Mouse (Mus musculus): ENCODE measurements around the gene Mlh3. TPM values are rescaled to one million over a fixed set of nuclear protein-coding genes. Genes with fewer than 3 reads are reported as not detected.

Gene Mlh3
- 3.1 TPM for polyA plus RNA-seq (2015; fragmentation: Illumina TruSeq; extraction: RNeasy Lipid Tissue Mini Kit (QIAGEN cat#74804); ENCODE audit: insufficient read depth, low read depth, low replicate concordance)

DNA sequence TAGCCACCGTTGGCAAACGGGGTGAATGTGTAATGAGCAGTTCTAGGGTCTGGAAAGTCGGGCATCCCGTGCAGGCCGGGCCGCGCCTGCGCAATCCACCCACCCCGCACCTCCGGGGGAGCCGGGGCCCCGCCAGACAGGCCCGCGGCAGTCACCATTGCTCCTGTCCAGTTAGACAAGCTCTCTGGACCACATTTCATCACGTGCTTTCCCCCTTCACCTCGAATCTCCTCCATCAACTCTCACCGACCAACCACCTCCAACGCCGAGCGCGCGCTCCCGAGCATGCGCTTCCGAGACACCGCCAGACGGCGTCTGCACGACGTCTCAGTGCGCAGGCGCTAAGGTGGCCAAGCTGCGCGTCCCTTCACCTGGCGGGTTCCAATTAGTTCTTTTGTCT lies at the start of gene Mlh3:
Gene Mlh3, minus strand, starts transcription at position 281 of the 400 bp plus-strand sequence.

DNA sequence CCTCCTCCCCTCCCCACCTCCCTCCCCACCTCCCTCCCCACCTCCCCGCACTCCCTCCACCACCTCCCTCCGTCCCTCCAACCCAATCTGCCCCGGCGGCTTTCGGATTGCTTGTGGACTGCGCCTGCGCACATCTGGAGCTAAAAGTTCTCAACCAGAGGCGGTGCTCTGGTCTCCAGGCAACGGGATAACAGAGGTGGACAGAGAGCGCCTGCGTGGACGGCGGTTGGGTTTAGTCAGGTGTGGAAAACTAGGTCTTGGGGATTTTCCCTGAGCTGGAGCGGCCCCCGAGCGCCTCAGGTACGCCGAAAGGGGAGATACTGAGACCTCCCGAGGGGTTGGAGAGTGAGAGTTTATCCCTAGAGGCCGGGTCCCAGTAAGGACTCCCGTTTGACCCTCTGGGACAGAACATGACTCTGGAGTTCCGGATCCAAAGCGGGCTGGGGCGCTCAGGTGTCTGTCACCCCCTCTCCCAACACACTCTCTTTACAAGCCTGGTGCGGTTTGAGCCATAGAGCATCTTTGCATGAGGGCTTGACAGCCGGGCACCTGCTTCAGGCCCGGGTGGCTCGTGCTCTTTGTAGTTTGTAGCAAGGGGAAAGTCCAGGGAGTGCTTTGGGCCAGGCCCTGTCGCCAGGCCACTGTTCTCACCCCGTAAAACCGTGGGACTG lies 18.2 kb upstream of the Mlh3 start, which contains the start of gene Zc2hc1c:
Gene Zc2hc1c, plus strand, starts transcription at position 106 of the 671 bp plus-strand sequence.

GRCm38 (mm10) chr12:85287809-85288485 lies 17.5 kb upstream of the Mlh3 start, which contains the start of gene Acyp1:
Acyp1 (minus strand) TSS chr12:85288438.

DNA sequence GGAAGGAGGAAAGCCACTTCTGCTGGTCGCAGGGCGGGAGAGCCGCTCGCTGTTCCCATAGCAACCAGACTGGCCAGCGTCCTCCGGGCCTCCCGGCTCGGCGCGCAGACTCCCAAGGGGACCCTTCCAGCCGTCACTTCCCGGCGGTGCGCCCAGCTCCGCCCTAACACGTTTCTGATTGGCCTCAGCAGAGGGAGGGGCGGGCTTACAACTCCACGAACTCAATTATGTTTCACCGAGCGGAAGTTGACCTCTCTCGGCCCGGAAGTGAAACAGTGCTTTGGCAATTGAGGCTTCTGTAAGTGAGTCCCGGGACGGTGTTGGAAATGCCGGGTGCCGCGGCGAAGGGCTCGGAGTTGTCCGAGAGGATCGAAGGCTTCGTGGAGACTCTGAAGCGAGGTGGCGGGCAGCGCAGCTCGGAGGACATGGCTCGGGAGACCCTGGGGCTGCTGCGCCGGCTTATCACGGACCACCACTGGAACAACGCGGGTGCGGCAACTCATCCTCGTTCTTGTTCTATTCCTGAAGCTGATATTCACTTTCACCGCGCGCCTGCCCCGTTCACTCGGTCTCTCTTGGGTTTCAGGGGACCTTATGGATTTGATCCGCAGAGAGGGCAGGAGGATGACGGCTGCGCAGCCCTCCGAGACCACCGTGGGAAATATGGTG lies 51.0 kb downstream of the Mlh3 start, which contains the start of gene Eif2b2:
Gene Eif2b2, plus strand, starts transcription at position 246 of the 669 bp plus-strand sequence.

Other genes with a start within 250 kb of the Mlh3 start
- 0.61 TPM for gene Prox2, start 159.8 kb downstream of the Mlh3 start, polyA plus RNA-seq (2015; fragmentation: Illumina TruSeq; extraction: RNeasy Lipid Tissue Mini Kit (QIAGEN cat#74804); ENCODE audit: insufficient read depth, low read depth, low replicate concordance)
- 31.9 TPM for gene Dlst, start 159.8 kb downstream of the Mlh3 start, polyA plus RNA-seq (2015; fragmentation: Illumina TruSeq; extraction: RNeasy Lipid Tissue Mini Kit (QIAGEN cat#74804); ENCODE audit: insufficient read depth, low read depth, low replicate concordance)
- gene Rps6kl1, start 119.3 kb downstream of the Mlh3 start, polyA plus RNA-seq (2015; fragmentation: Illumina TruSeq; extraction: RNeasy Lipid Tissue Mini Kit (QIAGEN cat#74804); ENCODE audit: insufficient read depth, low read depth, low replicate concordance), result 0.66 TPM
- 12.8 TPM for gene Pgf, start 92.8 kb downstream of the Mlh3 start, polyA plus RNA-seq (2015; fragmentation: Illumina TruSeq; extraction: RNeasy Lipid Tissue Mini Kit (QIAGEN cat#74804); ENCODE audit: insufficient read depth, low read depth, low replicate concordance)
- 25.4 TPM for gene Eif2b2, start 51.1 kb downstream of the Mlh3 start, polyA plus RNA-seq (2015; fragmentation: Illumina TruSeq; extraction: RNeasy Lipid Tissue Mini Kit (QIAGEN cat#74804); ENCODE audit: insufficient read depth, low read depth, low replicate concordance)
- 4.1 TPM for gene Acyp1, start 17.8 kb upstream of the Mlh3 start, polyA plus RNA-seq (2015; fragmentation: Illumina TruSeq; extraction: RNeasy Lipid Tissue Mini Kit (QIAGEN cat#74804); ENCODE audit: insufficient read depth, low read depth, low replicate concordance)
- 0.81 TPM for gene Zc2hc1c, start 18.0 kb upstream of the Mlh3 start, polyA plus RNA-seq (2015; fragmentation: Illumina TruSeq; extraction: RNeasy Lipid Tissue Mini Kit (QIAGEN cat#74804); ENCODE audit: insufficient read depth, low read depth, low replicate concordance)
- gene Nek9, start 68.8 kb upstream of the Mlh3 start, polyA plus RNA-seq (2015; fragmentation: Illumina TruSeq; extraction: RNeasy Lipid Tissue Mini Kit (QIAGEN cat#74804); ENCODE audit: insufficient read depth, low read depth, low replicate concordance), result 11.6 TPM
- 76.1 TPM for gene Tmed10, start 104.2 kb upstream of the Mlh3 start, polyA plus RNA-seq (2015; fragmentation: Illumina TruSeq; extraction: RNeasy Lipid Tissue Mini Kit (QIAGEN cat#74804); ENCODE audit: insufficient read depth, low read depth, low replicate concordance)
- gene Fos, start 203.3 kb upstream of the Mlh3 start, polyA plus RNA-seq (2015; fragmentation: Illumina TruSeq; extraction: RNeasy Lipid Tissue Mini Kit (QIAGEN cat#74804); ENCODE audit: insufficient read depth, low read depth, low replicate concordance), result 35.8 TPM

Measured in pancreas, adult 10 weeks (tissue).